Comparison of ENCODE assay signal across 7 mouse cellular contexts in the genomic region with DNA sequence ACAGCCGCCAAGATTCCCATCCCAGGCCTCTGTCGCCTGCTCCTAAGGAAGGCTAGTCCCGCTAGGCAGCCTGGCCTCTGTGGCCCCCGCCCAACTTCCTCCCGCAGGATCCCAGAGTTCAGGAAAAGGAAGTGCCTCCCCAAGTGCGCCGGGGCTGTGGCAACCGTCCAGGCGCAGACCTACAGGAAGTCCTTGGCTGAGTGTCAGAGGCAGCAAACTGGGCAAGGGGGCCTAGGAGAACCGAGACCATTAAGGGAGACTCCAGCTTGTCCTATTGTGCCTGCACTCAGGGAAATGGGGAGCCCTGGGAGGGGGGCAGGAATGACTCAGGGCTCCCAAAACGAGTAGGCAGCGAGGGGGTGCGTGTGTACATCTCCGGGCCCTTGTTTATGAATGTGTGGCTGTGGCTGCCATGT. TPM values are rescaled to one million over a fixed set of nuclear protein-coding genes. Genes with fewer than 3 reads are reported as not detected.
DNase-seq lines count a peak whose midpoint lies in the region; ATAC-seq lines count a peak whose summit lies in the region.

No protein-coding gene starts in this region.

- intact Hi-C loops in left cerebral cortex, postnatal 4 days (cut with DNase I): loop anchor here (5.0 kb wide), 1 partner anchor 78 kb away; no protein-coding TSS in a partner anchor

- 7% methylated on average over 14 of the region's 14 CpGs for WGBS in hindbrain, embryonic 11.5 days
- WGBS in stomach, embryonic 14.5 days: 2% methylated on average over 14 of the region's 14 CpGs

- peak overlapping the region; percentile 69 for H3K4me3 ChIP-seq in hindbrain, embryonic 11.5 days (ENCODE audit: low read depth, low read length)
- H3K4me3 ChIP-seq in stomach, embryonic 14.5 days (ENCODE audit: low read depth, low read length): peak overlapping the region; percentile 69

- H3K9me3 ChIP-seq in hindbrain, embryonic 11.5 days (ENCODE audit: control insufficient read depth, low read length): no peaks in the 10 kb centered on the region
- H3K9me3 ChIP-seq in stomach, embryonic 14.5 days (ENCODE audit: control insufficient read depth, low read depth, low read length): no peaks in the 10 kb centered on the region

- DNase-seq in adrenal gland, adult (ENCODE audit: inconsistent age in 2 of 2, low spot score in 1 of 2): peak; percentile 80 to 87
- DNase-seq in cerebellum, adult 18-20 months: peak; percentile 68 to 72
- peak; percentile 56 to 61 for DNase-seq in frontal cortex, postnatal 14 days (ENCODE audit: low spot score in 2 of 2)
- peak; percentile 41 for DNase-seq in hindbrain, embryonic 11.5 days (ENCODE audit: low spot score)
- DNase-seq in left cerebral cortex, postnatal 4 days: peak; percentile 69

- H3K9ac ChIP-seq in hindbrain, embryonic 11.5 days (ENCODE audit: low read depth, low read length): peak overlapping the region; percentile 81
- H3K9ac ChIP-seq in stomach, embryonic 14.5 days (replicated peaks; ENCODE audit: low read depth, low read length): peak overlapping the region; percentile 28; the same call in 1 of the 2 replicates

- peak overlapping the region; percentile 96 for H3K4me2 ChIP-seq in hindbrain, embryonic 11.5 days (replicated peaks; ENCODE audit: low read depth, low read length)
- peak overlapping the region; percentile 91 for H3K4me2 ChIP-seq in stomach, embryonic 14.5 days (replicated peaks; ENCODE audit: low read depth, low read length)

- H3K27me3 ChIP-seq in hindbrain, embryonic 11.5 days (ENCODE audit: control insufficient read depth, insufficient read depth, low read length): peaks cover 11% of the 10 kb centered on the region; the same call in 1 of the 2 replicates
- H3K27me3 ChIP-seq in stomach, embryonic 14.5 days (ENCODE audit: control insufficient read depth, insufficient read depth, low read length): no peaks in the 10 kb centered on the region

- H3K36me3 ChIP-seq in hindbrain, embryonic 11.5 days (ENCODE audit: control insufficient read depth, insufficient read depth, low read length): no peaks in the 10 kb centered on the region
- H3K36me3 ChIP-seq in stomach, embryonic 14.5 days (ENCODE audit: control insufficient read depth, insufficient read depth, low read length): peaks cover 5% of the 10 kb centered on the region; the same call in 1 of the 2 replicates

- peak overlapping the region; percentile 96 for H3K27ac ChIP-seq in hindbrain, embryonic 11.5 days (ENCODE audit: low read depth, low read length)
- H3K27ac ChIP-seq in stomach, embryonic 14.5 days (ENCODE audit: low read length): peak overlapping the region; percentile 87

- H3K4me1 ChIP-seq in hindbrain, embryonic 11.5 days (replicated peaks; ENCODE audit: control insufficient read depth, insufficient read depth, low read length): peaks cover 15% of the 10 kb centered on the region
- peaks cover 24% of the 10 kb centered on the region for H3K4me1 ChIP-seq in stomach, embryonic 14.5 days (ENCODE audit: control insufficient read depth, insufficient read depth, low read length)

- no peak for ATAC-seq in hindbrain, embryonic 11.5 days (ENCODE audit: low FRiP score)
- ATAC-seq in megakaryocyte progenitor cell, adult 5-6 weeks (replicated peaks; ENCODE audit: poor library complexity): peak; percentile 49
- peak; percentile 8; the same call in 1 of the 2 replicates for ATAC-seq in stomach, embryonic 14.5 days (ENCODE audit: insufficient number of reproducible peaks, insufficient read depth, low FRiP score, low read depth)

RNA-seq across cellular contexts. Expression of gene Tbkbp1, which starts 1.3 kb away (rescaled TPM):
- 3.9 and 4.2 TPM in 2 replicates for polyA plus RNA-seq in hindbrain, embryonic 11.5 days (2014; fragmentation: Nextera tagmentation; extraction: Ambion mirVana)
- 10 to 100 TPM; 52.4 to 55.8 TPM for total RNA-seq in left cerebral cortex, postnatal 4 days (2021)
- total RNA-seq in megakaryocyte progenitor cell, adult 5-6 weeks (2015): 3.6 and 4.1 TPM in 2 replicates
- total RNA-seq in megakaryocyte progenitor cell, adult 5-6 weeks (2017): 2.5 and 5.8 TPM in 2 replicates
- 3.7 TPM in 2 replicates for polyA plus RNA-seq in stomach, embryonic 14.5 days (2014; fragmentation: Nextera tagmentation; extraction: Ambion mirVana)

RNA-seq across cellular contexts. Expression of gene Tbx21, which starts 34.9 kb away (rescaled TPM):
- 0.11 and 0.23 TPM in 2 replicates for polyA plus RNA-seq in hindbrain, embryonic 11.5 days (2014; fragmentation: Nextera tagmentation; extraction: Ambion mirVana)
- total RNA-seq in left cerebral cortex, postnatal 4 days (2021): under 1 TPM; 0.20 to 0.32 TPM
- not detected in 2 replicates for total RNA-seq in megakaryocyte progenitor cell, adult 5-6 weeks (2015)
- not detected in 2 replicates for total RNA-seq in megakaryocyte progenitor cell, adult 5-6 weeks (2017)
- polyA plus RNA-seq in stomach, embryonic 14.5 days (2014; fragmentation: Nextera tagmentation; extraction: Ambion mirVana): 0.20 TPM in 1 of 2 replicates, not detected in the other

RNA-seq across cellular contexts. Expression of gene Kpnb1, which starts 37.7 kb away (rescaled TPM):
- polyA plus RNA-seq in hindbrain, embryonic 11.5 days (2014; fragmentation: Nextera tagmentation; extraction: Ambion mirVana): 94.9 and 99.7 TPM in 2 replicates
- 100 to 1,000 TPM; 151 to 157 TPM for total RNA-seq in left cerebral cortex, postnatal 4 days (2021)
- total RNA-seq in megakaryocyte progenitor cell, adult 5-6 weeks (2015): 156 and 175 TPM in 2 replicates
- total RNA-seq in megakaryocyte progenitor cell, adult 5-6 weeks (2017): 312 and 387 TPM in 2 replicates
- polyA plus RNA-seq in stomach, embryonic 14.5 days (2014; fragmentation: Nextera tagmentation; extraction: Ambion mirVana): 65.1 and 67.7 TPM in 2 replicates

Comparison
In these comparisons a context has a peak if more than half of its experiments do, and no peak if none do; other contexts are left out.
1. RNA of gene Tbkbp1, which starts 1.3 kb away (total RNA-seq): 52.4 to 55.8 TPM in left cerebral cortex, postnatal 4 days; 2.5 to 5.8 TPM in megakaryocyte progenitor cell, adult 5-6 weeks; every median in the first group is over 4 times any median in the second.
2. Peak in every context shown above with its lines, with median percentiles within 50 percentile points of each other: DNase-seq.